Mouse (Mus musculus): ENCODE results near the gene Slc17a9. TPM values are rescaled to one million over a fixed set of nuclear protein-coding genes. Genes with fewer than 3 reads are reported as not detected.
"Not testable (repeated sequence)": the region's sequence is repeated elsewhere in the genome, so short reads cannot be mapped to it uniquely, and the experiment has no call there.

Gene Slc17a9
- polyA plus RNA-seq, 1 experiment from 2014 or later = 1.4 TPM

DNA sequence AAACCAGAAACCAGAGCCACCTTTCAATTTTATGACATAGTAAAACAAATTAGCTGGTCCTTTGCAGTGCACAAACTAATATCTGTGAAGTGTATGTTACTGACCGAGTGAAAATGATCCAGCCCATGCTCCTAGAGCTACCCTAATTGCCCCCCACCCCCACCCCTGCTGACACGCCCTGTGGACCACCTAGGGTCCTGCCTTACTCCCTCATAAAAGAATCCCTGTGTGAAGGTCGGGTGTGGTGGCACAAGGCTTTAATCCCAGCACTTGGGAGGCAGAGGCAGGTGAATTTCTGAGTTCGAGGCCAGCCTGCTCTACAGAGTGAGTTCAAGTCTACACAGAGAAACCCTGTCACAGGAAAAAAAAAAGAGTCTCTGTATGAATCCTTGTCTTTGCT, 13.5 kb upstream of the Slc17a9 start:
- peak overlapping the region; percentile 96 for H3K4me3 ChIP-seq
- H3K9ac ChIP-seq = peak overlapping the region; percentile 100
- peak overlapping the region; percentile 76 for H3K4me2 ChIP-seq
- no peaks in the 10 kb centered on the region for H3K9me3 ChIP-seq
- no peaks in the 10 kb centered on the region for H3K27me3 ChIP-seq
- ATAC-seq (ENCODE audit: insufficient number of reproducible peaks, insufficient read depth, low FRiP score, low TSS enrichment, low read depth) = no peak
- WGBS = 61% methylated on average over 4 of the region's 4 CpGs
- no peak overlapping the region for H3K27ac ChIP-seq
- H3K4me1 ChIP-seq = peaks cover 17% of the 10 kb centered on the region
- H3K36me3 ChIP-seq = peaks cover 23% of the 10 kb centered on the region

DNA sequence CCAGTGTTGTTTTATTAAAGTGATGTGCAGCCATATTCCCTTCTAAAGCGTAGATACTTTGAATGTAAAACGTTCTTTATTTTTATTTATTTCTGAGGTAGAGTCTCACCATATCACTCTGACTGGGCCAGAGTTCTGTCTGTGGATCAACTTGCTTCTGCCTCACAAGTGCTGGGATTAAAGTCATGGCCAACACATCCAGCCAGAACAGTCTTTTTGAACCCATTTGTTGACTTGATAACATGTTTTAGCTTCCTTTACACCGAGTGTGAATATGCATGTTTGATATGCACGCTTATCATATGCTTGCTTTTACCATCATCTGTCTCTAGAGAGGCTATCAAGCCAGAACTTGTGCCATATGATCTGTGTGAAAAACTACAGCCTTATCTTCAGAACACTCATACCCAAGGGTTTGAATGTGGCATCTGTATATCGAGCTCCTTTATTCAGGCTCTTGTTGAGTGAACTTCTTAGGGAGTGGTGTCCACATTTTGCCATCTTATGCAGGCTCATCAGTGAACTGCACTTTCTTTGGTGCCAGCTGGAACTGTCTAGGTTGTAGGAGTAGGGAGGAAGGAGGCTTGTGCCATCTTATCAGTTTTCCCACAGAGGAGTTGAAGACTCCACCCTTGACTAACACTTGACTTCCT, 12.9 kb upstream of the Slc17a9 start:
- no peak overlapping the region for H3K9ac ChIP-seq
- H3K4me3 ChIP-seq = no peak overlapping the region
- H3K9me3 ChIP-seq = no peaks in the 10 kb centered on the region
- no peaks in the 10 kb centered on the region for H3K27me3 ChIP-seq
- H3K27ac ChIP-seq = no peak overlapping the region
- H3K4me2 ChIP-seq = no peak overlapping the region
- peaks cover 17% of the 10 kb centered on the region for H3K4me1 ChIP-seq
- H3K36me3 ChIP-seq = peaks cover 30% of the 10 kb centered on the region
- no peak for ATAC-seq (ENCODE audit: insufficient number of reproducible peaks, insufficient read depth, low FRiP score, low TSS enrichment, low read depth)
- 92% methylated on average over 5 of the region's 5 CpGs for WGBS

DNA sequence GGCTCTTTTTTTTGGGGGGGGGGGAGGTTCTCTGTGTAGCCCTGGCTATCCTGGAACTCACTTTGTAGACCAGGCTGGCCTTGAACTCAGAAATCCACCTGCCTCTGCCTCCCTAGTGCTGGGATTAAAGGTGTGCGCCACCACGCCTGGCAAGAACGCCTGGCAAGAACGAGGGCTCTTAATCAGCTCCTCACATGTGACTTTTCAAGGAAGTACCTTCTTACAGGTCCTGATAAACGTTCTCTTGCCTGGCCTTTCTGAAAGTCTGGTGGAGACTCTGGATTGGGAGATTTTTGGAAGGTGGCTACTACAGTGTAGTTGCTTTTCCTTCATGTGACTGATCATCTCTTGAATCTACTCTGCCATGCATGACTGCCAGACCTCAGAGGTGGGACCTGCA, 2.3 kb upstream of the Slc17a9 start:
- H3K9ac ChIP-seq; H3K4me3 ChIP-seq; H3K27me3 ChIP-seq; ATAC-seq (ENCODE audit: insufficient number of reproducible peaks, insufficient read depth, low FRiP score, low TSS enrichment, low read depth); H3K27ac ChIP-seq; H3K4me2 ChIP-seq; H3K9me3 ChIP-seq: not testable (repeated sequence)
- peaks cover 60% of the 10 kb centered on the region for H3K36me3 ChIP-seq
- 89% methylated on average over 5 of the region's 5 CpGs for WGBS
- H3K4me1 ChIP-seq = peaks cover 14% of the 10 kb centered on the region

DNA sequence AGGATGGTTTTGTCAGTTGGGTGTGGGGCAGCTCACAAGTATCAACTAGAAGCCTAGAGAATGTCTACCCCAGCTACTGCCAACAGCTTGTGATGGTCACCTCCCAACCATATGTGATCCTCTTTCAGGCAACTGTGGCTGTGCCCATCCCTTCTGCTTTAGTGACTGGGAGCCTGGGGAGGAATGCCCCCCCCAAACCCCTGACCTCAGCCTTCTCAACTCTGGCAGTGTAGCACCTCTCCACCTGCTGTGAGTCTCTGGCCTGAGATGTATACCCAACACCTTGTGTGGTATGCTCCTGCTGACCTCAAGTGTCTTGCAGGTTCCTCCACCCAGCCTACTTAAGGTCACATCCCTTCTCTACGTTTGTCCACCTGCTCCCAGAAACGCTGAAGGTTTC, 1.2 kb upstream of the Slc17a9 start:
- 79% methylated on average over 2 of the region's 2 CpGs for WGBS
- Histone ChIP-seq H3K4me1 (peaks cover 14% of the 10 kb centered on the region), H3K36me3 (peaks cover 49% of the 10 kb centered on the region), H3K9ac (no peak overlapping the region), H3K9me3 (no peaks in the 10 kb centered on the region), H3K27ac (no peak overlapping the region), H3K4me3 (no peak overlapping the region), H3K27me3 (no peaks in the 10 kb centered on the region), H3K4me2 (no peak overlapping the region)
- ATAC-seq (ENCODE audit: insufficient number of reproducible peaks, insufficient read depth, low FRiP score, low TSS enrichment, low read depth) = no peak

GRCm38 (mm10) chr2:180725414-180725778, 333 bp downstream of the Slc17a9 start:
- 8% methylated on average over 6 of the region's 6 CpGs for WGBS
- no peaks in the 10 kb centered on the region for H3K9me3 ChIP-seq
- peak overlapping the region; percentile 41 for H3K9ac ChIP-seq
- peaks cover 35% of the 10 kb centered on the region for H3K36me3 ChIP-seq
- peak overlapping the region; percentile 54 for H3K4me2 ChIP-seq
- peak overlapping the region; percentile 16 for H3K4me3 ChIP-seq
- no peak for ATAC-seq (ENCODE audit: insufficient number of reproducible peaks, insufficient read depth, low FRiP score, low TSS enrichment, low read depth)
- H3K27me3 ChIP-seq = no peaks in the 10 kb centered on the region
- peaks cover 14% of the 10 kb centered on the region for H3K4me1 ChIP-seq
- no peak overlapping the region for H3K27ac ChIP-seq

GRCm38 (mm10) chr2:180725856-180726629, 980 bp downstream of the Slc17a9 start:
- Histone ChIP-seq H3K4me3 (no peak overlapping the region), H3K27me3 (no peaks in the 10 kb centered on the region), H3K36me3 (peaks cover 29% of the 10 kb centered on the region), H3K9me3 (no peaks in the 10 kb centered on the region), H3K9ac (no peak overlapping the region; the same call in 1 of the 2 replicates), H3K27ac (no peak overlapping the region), H3K4me2 (peak overlapping the region; percentile 54; the same call in 1 of the 2 replicates), H3K4me1 (peaks cover 14% of the 10 kb centered on the region)
- 39% methylated on average over 8 of the region's 8 CpGs for WGBS
- ATAC-seq (ENCODE audit: insufficient number of reproducible peaks, insufficient read depth, low FRiP score, low TSS enrichment, low read depth) = no peak

DNA sequence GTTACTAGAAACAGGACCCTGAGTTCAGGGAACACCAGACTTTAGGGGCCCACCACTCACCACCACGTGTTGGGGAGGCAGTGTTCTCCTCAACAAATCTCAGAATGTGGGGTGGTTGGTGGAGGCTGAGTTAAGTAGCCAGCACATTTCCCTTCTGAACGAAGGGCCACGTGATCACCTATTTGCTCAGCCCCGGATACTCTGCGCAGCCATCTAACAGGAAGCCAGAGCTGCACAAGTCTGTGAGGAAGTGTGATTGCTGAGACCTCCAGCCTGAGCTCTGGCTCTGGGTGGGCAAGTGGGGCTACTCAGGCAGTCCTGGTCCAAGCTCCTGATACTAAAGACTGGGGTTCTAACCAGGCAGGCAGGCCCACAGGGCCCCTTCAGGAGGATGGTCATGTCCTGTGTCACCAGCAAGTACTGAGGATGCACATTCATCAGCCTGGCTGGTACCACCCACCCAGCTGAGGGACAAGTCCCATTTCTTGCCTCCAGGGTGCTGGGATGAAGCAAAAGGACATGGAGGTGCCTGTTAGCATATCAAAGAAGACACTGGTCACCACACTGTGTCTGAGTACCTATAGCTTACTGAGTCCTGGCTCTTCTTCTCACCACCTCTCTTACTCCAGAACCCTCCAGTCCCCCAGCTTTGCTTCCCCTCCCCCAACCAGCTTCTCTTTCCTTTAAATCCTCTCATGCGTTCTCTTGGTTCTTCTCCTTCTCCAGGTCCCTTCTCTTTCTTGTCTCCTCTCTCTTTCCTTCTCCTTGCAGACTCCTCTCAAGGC, 1.8 kb downstream of the Slc17a9 start:
- 75% methylated on average over 6 of the region's 6 CpGs for WGBS
- no peak overlapping the region for H3K4me2 ChIP-seq

GRCm38 (mm10) chr2:180727613-180728021, 2.6 kb downstream of the Slc17a9 start:
- no peaks in the 10 kb centered on the region for H3K9me3 ChIP-seq
- no peak overlapping the region for H3K4me3 ChIP-seq
- H3K27me3 ChIP-seq = no peaks in the 10 kb centered on the region
- peaks cover 14% of the 10 kb centered on the region for H3K4me1 ChIP-seq
- H3K4me2 ChIP-seq = no peak overlapping the region
- H3K9ac ChIP-seq = no peak overlapping the region
- no peak overlapping the region for H3K27ac ChIP-seq
- no peak for ATAC-seq (ENCODE audit: insufficient number of reproducible peaks, insufficient read depth, low FRiP score, low TSS enrichment, low read depth)
- H3K36me3 ChIP-seq = peaks cover 13% of the 10 kb centered on the region
- 70% methylated on average over 4 of the region's 4 CpGs for WGBS

More for the DNA sequence above, 1.8 kb downstream of the Slc17a9 start:
- no peak for ATAC-seq (ENCODE audit: insufficient number of reproducible peaks, insufficient read depth, low FRiP score, low TSS enrichment, low read depth)
- no peak overlapping the region for H3K4me3 ChIP-seq
- peaks cover 21% of the 10 kb centered on the region for H3K36me3 ChIP-seq
- no peaks in the 10 kb centered on the region for H3K9me3 ChIP-seq
- H3K9ac ChIP-seq = no peak overlapping the region
- H3K27me3 ChIP-seq = no peaks in the 10 kb centered on the region
- no peak overlapping the region for H3K27ac ChIP-seq
- H3K4me1 ChIP-seq = peaks cover 14% of the 10 kb centered on the region

GRCm38 (mm10) chr2:180731036-180731435, 6.0 kb downstream of the Slc17a9 start:
- Histone ChIP-seq H3K27ac (no peak overlapping the region), H3K9me3 (no peaks in the 10 kb centered on the region), H3K4me3 (no peak overlapping the region), H3K27me3 (no peaks in the 10 kb centered on the region), H3K9ac (no peak overlapping the region), H3K36me3 (no peaks in the 10 kb centered on the region), H3K4me2 (no peak overlapping the region), H3K4me1 (no peaks in the 10 kb centered on the region)
- ATAC-seq (ENCODE audit: insufficient number of reproducible peaks, insufficient read depth, low FRiP score, low TSS enrichment, low read depth) = no peak
- 65% methylated on average over 3 of the region's 3 CpGs for WGBS

GRCm38 (mm10) chr2:180731984-180732383, 6.9 kb downstream of the Slc17a9 start:
- Histone ChIP-seq H3K9ac (no peak overlapping the region), H3K4me3 (no peak overlapping the region), H3K4me2 (no peak overlapping the region), H3K36me3 (no peaks in the 10 kb centered on the region), H3K9me3 (no peaks in the 10 kb centered on the region), H3K27ac (no peak overlapping the region), H3K4me1 (no peaks in the 10 kb centered on the region), H3K27me3 (no peaks in the 10 kb centered on the region)
- WGBS = 58% methylated on average over 6 of the region's 6 CpGs
- ATAC-seq (ENCODE audit: insufficient number of reproducible peaks, insufficient read depth, low FRiP score, low TSS enrichment, low read depth) = no peak

DNA sequence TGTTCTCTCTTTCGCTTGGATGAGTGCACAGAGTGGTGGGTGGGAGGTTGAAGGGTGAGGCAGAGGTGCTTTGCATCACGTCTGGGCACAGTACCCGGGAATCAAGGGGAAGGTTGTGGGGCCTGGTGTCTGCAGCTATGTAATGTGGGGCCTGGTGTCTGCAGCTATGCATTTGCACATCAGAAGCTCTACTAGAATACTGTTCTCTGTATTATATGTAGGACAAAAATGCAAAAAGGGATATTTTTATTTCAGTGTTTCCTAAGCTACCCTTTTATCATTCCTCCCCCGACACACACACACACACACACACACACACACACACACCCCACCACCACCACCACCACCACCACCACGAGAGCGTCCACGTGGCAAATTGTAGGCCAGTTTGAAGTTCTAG, 10.2 kb downstream of the Slc17a9 start:
- 76% methylated on average over 7 of the region's 7 CpGs for WGBS
- Histone ChIP-seq H3K9ac (no peak overlapping the region), H3K4me2 (no peak overlapping the region), H3K27ac (no peak overlapping the region), H3K4me1 (no peaks in the 10 kb centered on the region), H3K9me3 (no peaks in the 10 kb centered on the region), H3K36me3 (no peaks in the 10 kb centered on the region), H3K4me3 (no peak overlapping the region), H3K27me3 (no peaks in the 10 kb centered on the region)
- no peak for ATAC-seq (ENCODE audit: insufficient number of reproducible peaks, insufficient read depth, low FRiP score, low TSS enrichment, low read depth)
